8 mouse cellular contexts compared by ENCODE assay signal in the genomic region with DNA sequence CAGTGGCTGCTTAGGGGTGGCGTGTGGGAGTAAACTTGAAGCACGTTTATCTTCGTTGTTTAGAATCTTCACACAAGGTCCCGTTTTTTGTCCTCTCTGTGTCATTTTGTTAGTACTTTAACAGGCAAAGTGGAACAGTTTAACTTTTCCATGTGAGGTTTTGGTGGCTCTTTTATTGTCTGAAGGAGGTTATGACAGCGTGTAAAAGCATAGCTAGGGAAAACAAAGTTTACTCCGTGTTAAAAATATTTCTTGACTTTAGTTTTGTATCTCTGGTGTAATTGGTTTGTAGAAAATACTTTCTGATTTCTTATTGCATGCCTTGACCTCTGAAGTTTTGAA. TPM values are rescaled to one million over a fixed set of nuclear protein-coding genes. Genes with fewer than 3 reads are reported as not detected.
DNase-seq lines count a peak whose midpoint lies in the region; ATAC-seq and TF ChIP-seq lines count a peak whose summit lies in the region.

No protein-coding gene starts in this region.

- 0 out of 2 replicates have a peak overlapping the region, but pooled peaks have one; percentile 89 for H3K27ac ChIP-seq in kidney, embryonic 15.5 days
- H3K27ac ChIP-seq in cortical plate, adult 2 months (ENCODE audit: insufficient read depth, low read length): no peak overlapping the region
- peak overlapping the region; percentile 90; the same call in 1 of the 2 replicates for H3K27ac ChIP-seq in hindbrain, embryonic 16.5 days (ENCODE audit: low read depth, low read length)
- no peak overlapping the region for H3K27ac ChIP-seq in midbrain, postnatal 0 days (ENCODE audit: low read depth, low read length)

- ATAC-seq in kidney, embryonic 15.5 days (replicated peaks; ENCODE audit: low FRiP score): no peak
- ATAC-seq in hindbrain, embryonic 16.5 days: no peak
- ATAC-seq in midbrain, postnatal 0 days (ENCODE audit: low FRiP score): no peak

- peak overlapping the region; percentile 81 for H3K9ac ChIP-seq in kidney, embryonic 15.5 days
- peak overlapping the region; percentile 84 for H3K9ac ChIP-seq in hindbrain, embryonic 16.5 days (ENCODE audit: low read depth, low read length)
- H3K9ac ChIP-seq in midbrain, postnatal 0 days (replicated peaks; ENCODE audit: low read length, poor library complexity, severe bottlenecking): peak overlapping the region; percentile 81

- peaks cover 31% of the 10 kb centered on the region for H3K4me1 ChIP-seq in kidney, embryonic 15.5 days
- H3K4me1 ChIP-seq in cortical plate, adult 2 months (ENCODE audit: control insufficient read depth, insufficient read depth, low read length): 0 out of 2 replicates have a peak, but pooled peaks cover 1% of the 10 kb centered on the region
- H3K4me1 ChIP-seq in hindbrain, embryonic 16.5 days (ENCODE audit: control insufficient read depth, insufficient read depth, low read depth, low read length): peaks cover 16% of the 10 kb centered on the region
- H3K4me1 ChIP-seq in midbrain, postnatal 0 days (ENCODE audit: insufficient read depth, low read length): peaks cover 4% of the 10 kb centered on the region; the same call in 1 of the 2 replicates

- no peaks in the 10 kb centered on the region for H3K36me3 ChIP-seq in kidney, embryonic 15.5 days
- H3K36me3 ChIP-seq in hindbrain, embryonic 16.5 days (ENCODE audit: control insufficient read depth, insufficient read depth, low read length): no peaks in the 10 kb centered on the region
- H3K36me3 ChIP-seq in midbrain, postnatal 0 days (ENCODE audit: insufficient read depth, low read length): no peaks in the 10 kb centered on the region

- H3K9me3 ChIP-seq in kidney, embryonic 15.5 days (replicated peaks): no peaks in the 10 kb centered on the region
- no peaks in the 10 kb centered on the region for H3K9me3 ChIP-seq in hindbrain, embryonic 16.5 days (ENCODE audit: control insufficient read depth, low read length)
- H3K9me3 ChIP-seq in midbrain, postnatal 0 days (ENCODE audit: low read length): no peaks in the 10 kb centered on the region

- H3K4me2 ChIP-seq in kidney, embryonic 15.5 days: peak overlapping the region; percentile 68
- peak overlapping the region; percentile 85 for H3K4me2 ChIP-seq in hindbrain, embryonic 16.5 days (ENCODE audit: low read length)
- peak overlapping the region; percentile 84 for H3K4me2 ChIP-seq in midbrain, postnatal 0 days (ENCODE audit: low read depth, low read length, poor library complexity, severe bottlenecking)

- no peak for DNase-seq in kidney, adult 9 months
- no peak for DNase-seq in midbrain, postnatal 0 days (ENCODE audit: low spot score)
- DNase-seq in urinary bladder, adult 2 months (ENCODE audit: low spot score): no peak
- no peak for DNase-seq in yolk sac, embryonic 10.5 days (ENCODE audit: low spot score)
- DNase-seq in cerebellum, adult 11 months: no peak

- TF ChIP-seq POLR2A in cortical plate, adult 2 months (IDR thresholded peaks at IDR 0.05; ENCODE audit: extremely low read depth, insufficient read depth, low read length): no peak

- H3K4me3 ChIP-seq in kidney, embryonic 15.5 days (replicated peaks): peak overlapping the region; percentile 85
- peak overlapping the region; percentile 66 for H3K4me3 ChIP-seq in cortical plate, adult 2 months (ENCODE audit: insufficient read depth, low read length)
- peak overlapping the region; percentile 90 for H3K4me3 ChIP-seq in hindbrain, embryonic 16.5 days (ENCODE audit: low read length)
- H3K4me3 ChIP-seq in midbrain, postnatal 0 days (ENCODE audit: low read depth, low read length): peak overlapping the region; percentile 85

- TF ChIP-seq CTCF in cortical plate, adult 2 months (IDR thresholded peaks at IDR 0.05; ENCODE audit: extremely low read depth, insufficient read depth, low read length): no peak
- no peak for TF ChIP-seq CTCF in midbrain, postnatal 0 days (IDR thresholded peaks at IDR 0.05)

- no peaks in the 10 kb centered on the region for H3K27me3 ChIP-seq in kidney, embryonic 15.5 days
- no peaks in the 10 kb centered on the region for H3K27me3 ChIP-seq in hindbrain, embryonic 16.5 days (replicated peaks; ENCODE audit: control insufficient read depth, insufficient read depth, low read length)
- H3K27me3 ChIP-seq in midbrain, postnatal 0 days (ENCODE audit: insufficient read depth, low read length): no peaks in the 10 kb centered on the region

- 5% methylated on average over 6 of the region's 6 CpGs for WGBS in kidney, embryonic 15.5 days
- 10% methylated on average over 6 of the region's 6 CpGs for WGBS in hindbrain, embryonic 16.5 days
- 9% methylated on average over 6 of the region's 6 CpGs for WGBS in midbrain, postnatal 0 days

RNA-seq across cellular contexts. Expression of a gene that starts 1.0 kb away (rescaled TPM):
- polyA plus RNA-seq in kidney, embryonic 15.5 days (2015; fragmentation: Nextera tagmentation; extraction: Ambion mirVana): 10.1 and 10.2 TPM in 2 replicates
- polyA plus RNA-seq in cortical plate, adult 2 months (2012; rRNA removed): 9.1 and 10.5 TPM in 2 replicates
- polyA plus RNA-seq in hindbrain, embryonic 16.5 days (2015; fragmentation: Nextera tagmentation; extraction: Ambion mirVana): 7.8 and 8.9 TPM in 2 replicates
- 19.4 and 20.8 TPM in 2 replicates for total RNA-seq in midbrain, postnatal 0 days (2014; rRNA removed)
- 8.5 and 9.5 TPM in 2 replicates for polyA plus RNA-seq in midbrain, postnatal 0 days (2015; fragmentation: Nextera tagmentation; extraction: Ambion mirVana)
- polyA plus RNA-seq in urinary bladder, adult 2 months (2012; rRNA removed): 5.6 and 7.2 TPM in 2 replicates

Comparison
In these comparisons a context has a peak if more than half of its experiments do, and no peak if none do; other contexts are left out.
1. H3K27ac ChIP-seq: peak in kidney, embryonic 15.5 days (single experiment) and hindbrain, embryonic 16.5 days (single experiment); none in cortical plate, adult 2 months (single experiment) and midbrain, postnatal 0 days (single experiment).
2. Peak in every context shown above with its lines, with median percentiles within 50 percentile points of each other: H3K4me2 ChIP-seq, H3K4me3 ChIP-seq and H3K9ac ChIP-seq.